Mouse (Mus musculus) granulocyte monocyte progenitor cell, adult 5-6 weeks (primary cell): ENCODE results near the gene Dpagt1. TPM values are rescaled to one million over a fixed set of nuclear protein-coding genes. Genes with fewer than 3 reads are reported as not detected.
A peak's percentile ranks its signal among the peaks of the same experiment; 100 is the strongest.
"Not testable (repeated sequence)": the region's sequence is repeated elsewhere in the genome, so short reads cannot be mapped to it uniquely, and the experiment has no call there.

ENCODE experiments used
- ATAC-seq: replicated peaks from 2 replicates; pipeline ENCODE4 v1.8.0; 2016; ENCODE audit warnings: mild to moderate bottlenecking, moderate TSS enrichment, inconsistent platforms; ENCODE audit not compliant: poor library complexity, severe bottlenecking
- total RNA-seq, 2 experiments: library from RNA; stranded (forward) in 1 of 2; stranded (reverse) in 1 of 2; fragments of 200-712, 200-1000 nt in 1 of 2; fragments of >200 nt in 1 of 2; fragmentation: Nextera tagmentation in 1 of 2; gene quantifications; 2 replicates each; pipeline ENCODE4 v1.2.3; 2014 to 2017

The Dpagt1 gene
- total RNA-seq, 2 experiments from 2014 or later: 26.4 to 41.0 TPM

DNA sequence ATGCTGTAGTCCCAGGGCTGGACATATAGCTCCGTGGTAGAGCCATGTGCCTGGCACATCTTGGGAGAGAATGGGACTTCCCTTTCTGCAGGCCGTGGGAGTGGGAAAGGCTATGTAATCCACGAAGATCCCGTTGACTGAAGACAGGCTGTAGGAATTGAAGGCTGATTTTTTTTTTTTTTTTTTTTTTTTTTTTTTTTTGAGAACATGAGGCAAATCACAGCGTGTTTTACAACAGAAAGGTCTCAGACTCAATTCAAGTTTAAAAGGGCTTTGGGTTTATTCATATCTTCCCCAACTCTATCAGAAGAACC, 10.2 kb downstream of the Dpagt1 start:
- ATAC-seq: no peak

DNA sequence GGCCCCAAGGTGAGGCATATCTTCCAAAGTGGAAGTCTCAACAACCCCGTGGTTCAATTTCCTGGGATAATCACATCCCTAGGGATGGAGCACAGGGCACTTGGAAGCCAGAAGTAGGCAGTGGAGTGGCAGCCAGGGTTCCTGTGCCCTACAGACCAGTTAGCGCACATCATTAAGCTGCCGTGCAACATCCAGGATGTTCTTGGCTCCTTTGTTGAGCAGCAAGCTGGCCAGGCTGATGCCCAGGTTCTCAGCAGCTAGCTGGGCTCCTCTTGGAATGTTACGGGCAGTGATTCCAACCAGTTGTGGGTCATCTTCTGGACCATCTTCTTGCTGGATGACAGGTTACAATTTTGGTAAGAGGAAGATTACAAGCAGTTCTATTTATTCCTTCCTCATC, 10.7 kb downstream of the Dpagt1 start:
- ATAC-seq: not testable (repeated sequence)

DNA sequence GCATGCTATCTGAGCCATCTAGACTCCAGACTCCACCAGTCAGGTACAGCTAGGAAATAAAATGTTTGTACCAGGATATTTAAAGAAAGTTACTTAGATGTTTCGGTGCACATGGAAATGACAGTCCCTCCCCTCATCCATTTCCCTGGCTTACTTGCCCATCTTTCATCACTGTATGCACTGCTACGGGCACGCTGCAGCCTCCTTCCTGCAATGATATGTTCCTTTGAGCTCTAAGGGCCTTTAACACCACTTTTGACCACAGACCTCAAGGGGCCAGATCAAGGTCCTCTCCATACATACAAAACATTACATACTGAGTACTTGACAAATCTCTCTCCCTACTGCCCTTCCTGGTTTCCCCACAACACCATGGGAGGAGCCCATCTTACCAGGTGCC, 11.1 kb downstream of the Dpagt1 start:
- no peak for ATAC-seq

DNA sequence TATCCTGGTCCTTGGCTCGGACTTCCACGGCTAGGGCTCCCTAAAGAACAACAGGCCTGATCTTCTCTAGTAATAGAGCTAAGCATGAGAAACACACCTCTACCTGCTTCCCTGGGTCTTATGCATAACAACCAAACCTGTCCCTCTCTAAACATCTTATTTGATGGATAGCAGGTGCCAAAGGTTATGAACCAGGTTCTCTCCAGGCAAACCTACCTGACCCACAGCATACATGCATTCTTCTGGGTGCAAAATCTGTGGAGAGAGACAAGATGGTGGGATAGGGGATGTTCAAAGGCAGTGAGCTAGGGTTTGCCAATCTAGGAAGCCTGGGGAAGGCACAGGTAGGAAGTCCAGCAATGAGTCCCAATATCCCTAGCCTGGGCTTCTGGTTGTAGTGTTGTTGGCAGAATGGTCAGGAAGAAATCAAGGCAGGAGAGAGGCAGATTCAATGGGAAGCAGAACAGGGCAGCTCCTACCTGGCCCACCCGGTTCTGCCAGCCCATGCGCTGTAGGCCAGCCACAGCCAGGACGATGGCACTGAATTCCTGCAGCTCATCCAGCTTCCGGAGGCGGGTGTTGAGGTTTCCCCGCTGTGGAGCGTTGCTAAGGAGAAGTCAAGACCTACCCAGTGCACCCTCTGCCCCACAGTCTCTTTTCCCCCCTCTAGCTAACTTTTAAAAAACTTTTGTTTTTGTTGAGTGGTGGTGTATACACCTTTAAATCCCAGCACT, 11.8 kb downstream of the Dpagt1 start:
- no peak for ATAC-seq

DNA sequence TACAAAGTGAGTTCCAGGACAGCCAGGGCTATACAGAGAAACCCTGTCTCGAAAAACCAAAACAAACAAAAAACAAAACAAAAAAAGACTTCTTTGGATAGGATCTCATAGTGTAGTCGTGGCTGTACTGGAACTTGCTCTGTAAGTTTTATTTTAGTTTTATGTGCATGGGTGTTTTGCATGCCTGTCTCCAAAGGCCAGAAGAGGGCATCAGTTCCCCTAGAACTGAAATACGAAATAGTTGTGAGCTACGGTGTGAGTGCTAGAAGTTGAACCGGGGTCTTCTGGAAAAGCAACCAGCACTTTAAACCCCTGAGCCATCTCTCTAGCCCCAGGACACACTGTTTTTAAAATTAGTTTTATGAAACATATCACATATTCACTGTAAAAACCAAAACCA, 12.8 kb downstream of the Dpagt1 start:
- ATAC-seq: no peak

DNA sequence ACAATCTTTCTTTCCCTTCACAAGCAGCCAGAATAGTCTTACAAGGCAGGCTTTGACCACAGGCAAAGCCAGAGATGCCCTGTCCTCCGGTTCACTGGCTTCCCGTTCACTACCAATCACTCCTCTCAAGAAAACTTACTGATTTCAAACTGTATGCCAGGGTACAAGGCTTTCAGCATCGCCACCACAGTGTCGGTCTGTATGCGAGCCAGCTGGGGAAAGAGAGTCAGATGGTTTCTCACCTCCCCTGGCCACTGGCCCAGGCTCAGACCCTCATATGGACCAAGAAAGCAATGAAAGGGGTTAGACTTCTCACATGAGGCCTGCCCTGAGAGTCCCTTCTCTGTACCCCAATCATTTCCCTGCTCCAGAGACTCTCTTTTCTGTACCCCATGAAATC, 15.7 kb downstream of the Dpagt1 start:
- ATAC-seq: no peak

DNA sequence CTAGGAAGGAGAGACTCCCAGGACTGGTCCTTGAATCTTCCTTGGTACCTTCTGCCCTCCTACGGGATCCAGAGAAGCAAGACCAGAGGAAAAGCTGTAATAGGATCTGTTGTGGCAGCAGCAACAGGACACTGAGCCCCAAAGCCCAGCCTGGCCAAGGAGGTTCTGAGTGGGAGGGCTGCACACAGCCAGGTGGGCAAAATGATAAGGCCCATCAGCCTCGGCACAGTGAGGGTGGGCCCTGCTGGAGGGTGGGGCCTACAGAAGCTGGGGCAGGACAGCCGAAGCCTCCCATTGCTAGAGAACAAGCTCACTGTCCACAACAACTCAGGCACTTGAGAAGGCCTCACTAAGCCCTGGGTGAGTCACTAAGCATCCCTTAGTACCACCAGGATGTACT, 16.4 kb downstream of the Dpagt1 start:
- ATAC-seq: no peak

DNA sequence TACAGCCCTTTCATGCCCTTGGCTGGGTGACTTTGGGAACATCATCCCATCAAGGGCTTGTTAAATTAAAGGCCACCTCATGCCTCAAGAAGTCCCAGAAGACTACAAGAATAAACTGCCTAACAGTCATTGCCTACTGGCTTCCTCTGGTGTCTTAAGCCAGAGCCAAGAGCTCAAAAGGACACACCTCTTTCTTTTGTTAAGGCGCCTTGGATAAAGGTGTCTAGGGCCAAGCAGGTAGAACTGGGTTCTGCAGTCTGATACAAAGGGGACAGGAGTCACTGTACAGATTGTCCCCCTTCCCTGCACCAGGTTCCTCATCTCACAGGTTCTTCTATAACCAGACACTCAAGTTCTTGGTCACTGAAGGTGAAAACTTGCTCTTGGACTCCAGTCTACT, 16.8 kb downstream of the Dpagt1 start:
- ATAC-seq: no peak

DNA sequence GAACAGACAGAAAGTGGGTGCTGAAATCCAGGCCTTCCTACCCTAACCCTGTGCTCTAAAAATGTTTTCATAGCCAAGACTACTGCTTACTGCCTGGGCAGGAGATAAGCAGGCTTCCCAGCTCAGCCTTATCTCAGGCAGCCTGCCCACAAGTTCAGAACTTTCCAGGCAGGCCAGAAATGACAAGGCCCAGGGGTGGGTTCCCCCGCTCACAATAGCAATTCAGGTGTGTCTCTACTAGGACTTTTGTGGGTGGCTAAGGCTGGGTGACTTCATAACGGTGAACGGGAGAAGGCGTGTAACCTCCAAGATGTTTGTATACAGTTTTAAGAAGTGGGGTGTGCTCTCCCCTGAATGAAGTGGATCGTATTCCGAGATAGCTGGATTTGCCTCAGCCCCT, 17.5 kb downstream of the Dpagt1 start:
- no peak for ATAC-seq

DNA sequence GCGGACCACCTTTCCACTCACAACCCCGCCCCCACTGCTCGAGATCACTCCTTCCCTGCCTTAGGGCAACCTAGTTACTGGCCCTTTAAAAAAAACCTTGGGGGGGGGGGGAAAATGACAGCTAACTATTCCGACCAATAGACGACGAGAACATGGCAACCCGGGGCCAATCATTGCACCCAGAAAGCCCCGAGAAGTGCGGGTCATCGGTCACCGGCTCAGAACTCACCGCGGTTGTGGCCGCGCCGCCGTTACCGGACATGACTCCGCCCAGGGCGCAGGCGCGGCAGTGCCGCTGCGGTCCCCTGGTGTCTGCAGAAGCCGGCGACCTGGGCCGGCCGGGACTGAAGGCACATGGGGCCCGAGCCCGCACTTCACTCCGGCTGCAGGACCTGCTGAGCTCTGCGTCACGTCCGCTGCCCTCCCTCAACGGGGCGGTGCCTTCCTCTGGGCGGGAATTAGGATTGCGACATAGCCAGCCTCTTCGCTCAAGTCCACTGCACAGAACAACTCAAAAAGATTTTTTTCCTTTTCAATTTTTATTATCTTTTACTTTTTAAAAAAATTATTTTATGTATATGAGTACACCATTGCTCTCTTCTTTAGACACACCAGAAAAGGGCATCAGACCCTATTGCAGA, 18.1 kb downstream of the Dpagt1 start, which contains the start of gene Hmbs:
TSS of gene Hmbs (minus strand) at position 448 of the 641 bp plus-strand sequence.
- ATAC-seq: peak; percentile 89

DNA sequence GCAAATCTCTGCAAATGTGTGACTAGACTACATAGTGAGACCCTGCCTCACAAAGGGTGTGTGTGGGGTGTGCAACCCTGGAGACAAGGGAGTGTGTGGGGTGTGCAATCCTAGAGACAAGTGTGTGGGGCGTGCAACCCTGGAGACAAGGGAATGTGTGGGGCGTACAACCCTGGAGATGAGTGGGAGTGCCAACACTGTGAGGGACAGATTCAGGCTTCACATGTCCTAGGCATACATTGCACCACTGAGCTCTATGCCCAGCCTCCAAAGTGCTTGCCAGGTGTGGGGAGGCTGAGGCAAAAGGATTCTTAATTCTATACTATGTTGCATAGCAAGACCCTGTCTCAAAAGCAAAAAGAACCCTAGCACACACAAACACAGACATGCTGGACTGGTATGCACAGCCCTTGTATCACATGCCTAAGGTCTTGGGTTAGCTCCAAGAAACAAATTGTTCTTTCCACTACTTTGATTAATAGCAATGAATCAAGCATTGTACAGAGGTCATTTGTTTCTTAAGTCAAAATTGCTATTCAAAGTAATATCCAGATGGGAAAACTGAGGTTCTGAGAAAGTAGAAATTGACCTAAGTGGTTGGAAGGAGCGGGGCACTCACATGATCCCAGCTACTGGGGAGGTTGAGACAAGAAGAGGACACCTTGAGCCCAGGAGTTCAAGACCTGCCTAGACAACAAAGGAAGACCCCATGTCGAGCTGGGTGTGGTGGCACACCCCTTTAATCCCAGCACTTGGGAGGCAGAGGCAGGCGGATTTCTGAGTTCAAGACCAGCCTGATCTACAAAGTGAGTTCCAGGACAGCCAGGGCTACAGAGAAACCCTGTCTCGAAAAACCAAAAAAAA, 20.0 kb downstream of the Dpagt1 start:
- no peak for ATAC-seq

DNA sequence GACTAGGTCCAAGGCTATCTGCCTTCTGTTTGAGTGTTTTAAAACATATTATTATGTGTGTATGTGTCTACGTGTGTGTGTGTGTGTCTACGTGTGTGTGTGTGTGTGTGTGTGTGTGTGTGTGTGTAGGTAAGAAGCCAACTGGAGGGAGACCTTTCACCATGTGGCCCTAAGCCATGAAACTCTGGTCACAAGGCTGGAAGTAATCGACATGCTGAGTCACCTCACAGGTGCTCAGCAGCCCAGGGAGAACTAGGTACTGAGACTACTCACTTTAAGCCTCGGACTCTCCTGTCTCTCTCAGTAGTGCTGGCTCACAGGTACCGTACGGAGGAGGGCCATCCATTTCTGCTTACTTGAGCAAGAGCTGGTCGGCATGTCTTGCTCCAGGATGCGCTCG, 21.3 kb downstream of the Dpagt1 start:
- ATAC-seq: no peak

DNA sequence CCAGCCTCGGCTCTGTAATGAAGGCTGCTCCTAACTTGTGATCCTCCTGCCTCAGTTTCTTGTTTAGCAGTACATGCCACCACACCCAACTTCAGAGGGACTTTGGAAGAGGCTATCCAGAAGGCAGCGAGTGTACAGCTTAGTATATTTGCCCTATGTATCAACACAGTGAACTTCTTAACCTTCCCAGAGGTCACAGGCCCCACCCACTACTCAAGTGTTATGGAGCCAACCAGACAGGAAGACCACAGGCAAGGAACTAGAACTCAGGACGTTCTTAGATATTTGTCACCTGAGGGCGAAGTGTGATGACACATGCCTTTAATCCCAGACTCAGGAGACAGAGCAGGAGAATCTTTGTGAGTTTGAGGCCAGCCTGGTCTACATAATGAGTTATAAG, 21.8 kb downstream of the Dpagt1 start:
- no peak for ATAC-seq

DNA sequence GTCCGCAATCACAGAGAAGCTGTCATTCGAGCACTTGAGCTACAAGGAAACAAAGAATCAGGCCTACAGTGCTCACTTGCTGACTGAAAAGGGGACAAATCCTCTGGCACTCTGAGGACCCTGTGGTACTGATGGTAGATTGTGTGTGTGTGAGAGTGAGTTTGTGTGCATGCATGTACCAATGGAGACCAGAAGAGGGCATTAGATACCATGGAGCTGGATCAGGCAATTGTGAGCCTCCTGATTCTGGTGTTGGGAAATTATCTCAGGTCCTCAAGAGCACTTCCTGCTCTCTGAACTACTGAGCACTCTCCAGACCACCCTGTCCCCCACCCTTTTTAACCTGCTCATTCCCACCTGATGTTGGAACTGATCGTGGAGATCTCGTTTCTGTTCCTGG, 22.7 kb downstream of the Dpagt1 start:
- 0 out of 2 replicates have a peak, but pooled peaks have one; percentile 8 for ATAC-seq

DNA sequence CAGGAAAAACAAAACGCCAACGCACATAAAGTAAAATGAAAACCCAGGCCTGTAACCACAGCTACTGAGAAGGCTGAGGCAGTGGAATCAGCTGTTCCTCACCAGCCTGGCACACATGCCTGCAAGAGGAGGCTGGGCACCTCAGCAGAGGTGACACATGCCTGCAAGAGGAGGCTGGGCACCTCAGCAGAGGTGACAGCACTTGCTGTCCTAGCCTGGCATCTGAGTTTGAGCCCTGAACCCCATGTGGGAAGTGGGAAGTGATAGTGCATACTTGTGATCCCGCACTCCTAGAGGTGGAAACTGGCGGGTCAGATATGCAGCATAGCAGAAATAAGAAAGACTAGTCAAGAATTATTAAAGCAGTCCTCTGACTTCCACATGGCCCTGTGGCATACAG, 25.6 kb downstream of the Dpagt1 start:
- no peak for ATAC-seq

DNA sequence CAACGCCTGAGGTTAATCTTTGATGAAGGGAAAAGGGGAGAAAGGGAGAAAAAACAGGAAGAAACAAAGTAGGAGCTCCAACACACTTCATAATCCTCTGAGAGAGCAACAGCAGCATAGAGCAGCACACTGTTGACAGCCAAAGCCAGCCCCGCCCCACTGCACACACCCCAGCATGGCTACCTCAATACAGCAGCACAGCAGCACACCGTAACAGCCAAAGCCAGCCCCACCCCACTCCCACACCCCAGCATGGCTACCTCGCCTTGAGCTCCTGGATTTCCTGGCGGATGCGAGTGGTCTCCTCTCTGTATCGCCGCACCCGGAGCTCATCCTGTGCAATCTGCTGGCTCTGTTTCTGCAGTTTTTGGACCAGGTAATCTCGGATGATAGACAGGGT, 26.5 kb downstream of the Dpagt1 start:
- ATAC-seq: no peak

DNA sequence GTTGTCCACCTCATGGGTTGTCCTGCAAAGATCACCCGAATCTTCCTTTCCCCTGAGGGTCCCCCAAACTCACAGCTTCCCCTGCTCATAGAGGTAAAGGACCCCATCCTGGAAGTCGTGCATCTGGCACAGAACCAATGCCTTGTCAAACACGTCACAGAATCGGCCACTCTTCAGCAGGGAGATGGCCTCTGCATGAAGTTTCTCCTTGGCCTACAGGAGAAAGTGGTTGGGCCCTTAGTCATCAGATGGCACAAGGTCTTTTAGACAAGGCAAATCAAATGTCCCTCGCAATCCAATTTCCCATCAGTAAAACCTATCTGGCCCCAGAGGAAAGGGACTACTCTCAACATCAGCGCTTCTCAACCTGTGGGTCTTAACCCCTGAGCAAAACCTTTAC, 27.3 kb downstream of the Dpagt1 start:
- no peak for ATAC-seq

DNA sequence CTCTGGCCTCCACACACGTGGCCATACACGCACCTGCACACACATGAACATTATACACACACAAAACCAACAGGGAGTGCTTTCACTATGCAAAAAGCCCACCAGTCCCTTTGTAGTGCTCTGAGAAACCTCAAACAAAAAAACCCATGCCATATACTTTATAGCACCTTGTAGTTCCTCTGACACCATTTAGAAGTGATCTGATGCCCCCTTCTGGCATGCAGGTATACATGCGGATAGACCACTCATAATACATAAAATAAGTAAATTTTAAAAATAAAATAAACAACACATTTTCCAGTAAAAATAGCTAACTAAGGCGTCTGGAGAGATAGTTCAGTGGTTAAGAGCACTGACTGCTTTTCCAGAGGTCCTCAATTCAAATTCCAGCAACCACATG, 31.4 kb downstream of the Dpagt1 start:
- ATAC-seq: 0 out of 2 replicates have a peak, but pooled peaks have one; percentile 36

DNA sequence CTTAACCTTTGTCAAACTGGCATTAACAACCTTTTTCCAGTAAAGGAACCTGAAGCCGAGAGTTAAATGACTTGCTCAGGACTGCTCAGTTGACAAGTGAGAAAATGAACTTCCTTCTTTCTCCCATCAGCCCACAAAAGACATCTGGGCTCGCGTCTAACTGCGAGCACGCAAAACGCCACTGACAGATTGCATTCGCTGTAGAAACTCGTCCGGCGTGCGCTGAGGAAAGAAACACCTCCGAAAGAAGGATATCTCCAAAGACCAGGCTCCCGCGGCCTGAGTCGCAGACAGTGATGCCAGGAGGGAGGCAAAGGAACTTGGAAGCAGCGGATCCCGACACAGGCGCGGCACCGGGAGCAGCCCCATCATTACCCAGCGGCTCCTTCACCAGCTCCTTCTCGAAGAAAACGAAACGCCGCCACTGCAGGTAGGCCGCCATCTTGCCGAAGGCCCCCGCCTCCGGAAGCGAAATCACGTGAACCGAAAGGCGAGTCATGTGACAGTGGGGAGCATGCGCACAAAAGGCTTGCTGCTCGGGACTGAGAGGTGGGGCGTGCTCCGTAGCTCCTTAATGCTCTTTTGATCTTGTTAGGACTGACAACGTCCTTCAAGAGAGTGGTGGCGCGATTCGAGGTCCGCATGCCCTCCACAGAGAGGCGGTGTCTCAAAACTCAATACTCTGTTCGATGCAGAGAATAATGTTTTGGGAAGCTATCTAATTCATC, 35.5 kb downstream of the Dpagt1 start, which contains the start of gene Vps11:
TSS of gene Vps11 (minus strand) at position 481 of the 728 bp plus-strand sequence.
- peak; percentile 94 for ATAC-seq

DNA sequence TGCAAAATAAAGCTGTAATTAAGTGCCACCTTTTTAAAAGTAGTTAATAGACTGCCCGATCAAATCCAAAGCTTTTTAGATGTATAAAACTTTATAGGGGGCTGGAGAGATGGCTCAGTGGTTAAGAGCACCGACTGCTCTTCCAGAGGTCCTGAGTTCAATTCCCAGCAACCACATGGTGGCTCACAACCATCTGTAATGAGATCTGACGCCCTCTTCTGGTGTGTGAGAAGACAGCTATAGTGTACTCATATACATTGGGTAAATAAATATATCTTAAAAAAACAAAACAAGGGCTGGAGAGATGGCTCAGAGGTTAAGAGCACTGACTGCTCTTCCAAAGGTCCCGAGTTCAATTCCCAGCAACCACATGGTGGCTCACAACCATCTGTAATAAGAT, 36.1 kb downstream of the Dpagt1 start:
- ATAC-seq: not testable (repeated sequence)
